Mouse (Mus musculus): ENCODE measurements around the gene Mta1.

GRCm38 (mm10) chr12:113136492-113137020 lies 38.5 kb downstream of the Mta1 start:
- no peak for TF ChIP-seq CTCF (IDR thresholded peaks at IDR 0.05; ENCODE audit: control insufficient read depth, insufficient read depth, low read length)
- no peak for TF ChIP-seq POLR2A (IDR thresholded peaks at IDR 0.05; ENCODE audit: borderline replicate concordance, control insufficient read depth, low read depth, low read length)

Data from bone marrow, adult 2 months (tissue).